Mouse (Mus musculus): ENCODE measurements at regions not wholly inside any gene's neighbourhood (a gene's known extent, or its start where the extent isn't known, plus 50 kb on each side); places are given as distances from the start of the nearest gene placed in this dataset.

DNA sequence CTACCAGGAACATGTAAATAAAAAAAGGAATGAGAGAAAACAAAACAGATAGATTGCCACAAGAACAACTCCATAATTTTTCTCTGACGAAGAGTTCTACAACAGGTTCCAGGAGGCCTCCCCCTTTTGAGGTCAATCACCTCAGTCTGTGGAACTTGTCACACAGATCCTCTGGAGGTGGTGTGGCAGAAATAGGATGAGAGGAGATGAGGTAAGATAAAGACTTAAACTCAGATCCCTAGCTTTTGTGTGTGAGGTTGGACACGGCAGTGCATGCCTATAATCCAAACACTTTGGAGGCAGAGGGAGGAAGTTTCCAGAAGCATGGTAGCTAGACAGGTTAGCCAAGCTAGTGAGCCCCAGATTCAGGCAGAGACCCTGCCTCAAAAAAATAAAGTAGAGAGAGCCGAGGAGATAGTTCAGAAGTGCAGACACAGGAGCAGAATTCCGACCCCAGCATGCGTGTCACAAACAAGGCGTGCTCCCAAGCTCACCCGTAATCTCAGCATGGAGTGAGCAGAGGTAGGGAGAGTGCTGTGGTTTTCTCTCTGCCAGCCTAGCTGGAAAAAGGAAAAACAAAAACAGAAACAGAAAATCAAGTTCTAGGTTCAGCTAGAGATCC lies 115.3 kb upstream of the Cpm start:
- H3K79me2 ChIP-seq (ENCODE audit: inconsistent target): no peaks in the 10 kb centered on the region
- H3K27ac ChIP-seq: no peak overlapping the region
- H3K36me3 ChIP-seq (ENCODE audit: inconsistent target): no peaks in the 10 kb centered on the region
- no peak overlapping the region for H3K4me3 ChIP-seq (ENCODE audit: inconsistent target)
- 98% methylated on average over 7 of the region's 7 CpGs for WGBS (ENCODE audit: missing documents)

DNA sequence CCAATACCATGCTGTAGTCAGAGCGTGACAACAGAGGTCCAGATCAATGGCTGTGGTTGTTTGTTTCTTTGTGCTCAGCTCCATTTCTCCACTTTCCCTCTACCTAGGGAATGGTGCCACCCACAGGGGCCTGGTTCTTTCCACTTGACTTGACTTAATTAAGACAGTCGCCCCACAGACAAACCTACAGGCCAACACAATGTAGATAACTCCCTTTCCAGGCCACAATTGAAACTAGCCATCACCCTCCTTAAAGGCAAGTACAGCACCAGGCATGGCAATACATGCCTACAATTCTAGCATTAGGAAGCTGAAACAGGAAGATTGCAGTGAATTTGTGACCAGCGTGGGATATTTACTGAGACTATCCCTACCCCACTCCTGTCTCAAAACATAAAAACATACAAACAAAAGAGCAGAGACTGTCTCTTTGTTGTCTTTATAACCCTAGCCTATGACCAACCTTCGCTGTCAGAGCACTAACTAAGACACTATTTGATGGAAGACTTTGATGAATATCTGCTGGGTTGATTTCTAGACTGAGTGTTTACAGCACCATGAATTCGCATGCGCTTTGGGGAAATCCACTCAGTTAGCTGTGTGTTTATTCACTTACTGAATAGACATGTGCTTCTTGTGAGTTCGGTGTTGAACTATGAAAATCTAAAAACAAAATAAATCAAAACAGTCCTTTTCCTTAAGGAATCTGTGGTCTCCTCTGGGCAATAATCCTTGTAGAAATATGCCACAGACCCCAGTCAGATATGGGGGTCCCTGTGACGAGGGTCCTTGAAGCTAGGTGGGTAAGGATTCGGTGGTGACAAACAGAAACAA lies 116.7 kb upstream of the Cpm start:
- Histone ChIP-seq H3K4me3 (ENCODE audit: inconsistent target) (no peak overlapping the region), H3K27ac (no peak overlapping the region), H3K79me2 (ENCODE audit: inconsistent target) (no peaks in the 10 kb centered on the region), H3K36me3 (ENCODE audit: inconsistent target) (no peaks in the 10 kb centered on the region)
- 92% methylated on average over 9 of the region's 9 CpGs for WGBS (ENCODE audit: missing documents)

DNA sequence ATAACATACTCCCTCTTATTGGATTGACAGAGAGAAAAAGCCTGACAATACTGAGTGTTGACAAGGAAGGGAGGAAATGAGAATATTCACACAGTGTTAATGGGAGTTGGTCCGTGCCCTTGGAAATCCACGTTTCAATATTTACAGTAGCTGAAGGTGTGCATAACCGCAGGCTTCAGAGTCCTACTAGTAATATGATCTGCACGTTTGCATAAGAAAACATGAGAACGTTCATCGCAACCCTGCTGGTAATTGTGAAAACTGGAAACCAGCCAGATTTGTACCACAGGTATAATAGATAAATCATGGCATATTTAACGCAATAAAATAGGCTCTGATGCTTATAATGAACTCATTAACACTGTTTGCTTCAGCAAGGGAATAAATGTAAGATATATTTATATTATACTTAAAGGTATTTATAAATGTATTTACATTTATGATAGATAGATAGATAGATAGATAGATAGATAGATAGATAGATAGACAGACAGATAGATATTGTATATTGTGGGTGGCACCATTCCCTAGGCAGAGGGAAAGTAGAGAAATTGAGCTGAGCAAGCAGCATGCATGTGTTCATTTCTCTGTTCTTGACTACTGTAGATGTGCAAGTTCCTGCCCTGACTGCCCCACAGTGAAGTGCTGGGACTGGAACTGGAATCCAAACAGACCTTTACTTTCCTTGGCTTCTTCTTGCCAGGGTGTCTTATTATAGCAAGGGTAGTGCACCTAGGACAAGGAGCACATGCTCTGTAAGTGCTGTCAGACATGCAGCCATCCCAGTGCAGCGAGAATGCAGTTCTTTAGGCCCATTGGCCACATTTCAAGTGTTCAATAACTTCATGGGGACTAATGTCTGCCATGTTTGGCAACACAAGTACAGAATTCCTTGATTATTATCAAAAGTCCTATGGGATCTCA lies 117.6 kb upstream of the Cpm start:
- Histone ChIP-seq H3K27ac (no peak overlapping the region), H3K4me3 (ENCODE audit: inconsistent target) (no peak overlapping the region), H3K79me2 (ENCODE audit: inconsistent target) (no peaks in the 10 kb centered on the region), H3K36me3 (ENCODE audit: inconsistent target) (no peaks in the 10 kb centered on the region)
- 94% methylated on average over 8 of the region's 8 CpGs for WGBS (ENCODE audit: missing documents)

DNA sequence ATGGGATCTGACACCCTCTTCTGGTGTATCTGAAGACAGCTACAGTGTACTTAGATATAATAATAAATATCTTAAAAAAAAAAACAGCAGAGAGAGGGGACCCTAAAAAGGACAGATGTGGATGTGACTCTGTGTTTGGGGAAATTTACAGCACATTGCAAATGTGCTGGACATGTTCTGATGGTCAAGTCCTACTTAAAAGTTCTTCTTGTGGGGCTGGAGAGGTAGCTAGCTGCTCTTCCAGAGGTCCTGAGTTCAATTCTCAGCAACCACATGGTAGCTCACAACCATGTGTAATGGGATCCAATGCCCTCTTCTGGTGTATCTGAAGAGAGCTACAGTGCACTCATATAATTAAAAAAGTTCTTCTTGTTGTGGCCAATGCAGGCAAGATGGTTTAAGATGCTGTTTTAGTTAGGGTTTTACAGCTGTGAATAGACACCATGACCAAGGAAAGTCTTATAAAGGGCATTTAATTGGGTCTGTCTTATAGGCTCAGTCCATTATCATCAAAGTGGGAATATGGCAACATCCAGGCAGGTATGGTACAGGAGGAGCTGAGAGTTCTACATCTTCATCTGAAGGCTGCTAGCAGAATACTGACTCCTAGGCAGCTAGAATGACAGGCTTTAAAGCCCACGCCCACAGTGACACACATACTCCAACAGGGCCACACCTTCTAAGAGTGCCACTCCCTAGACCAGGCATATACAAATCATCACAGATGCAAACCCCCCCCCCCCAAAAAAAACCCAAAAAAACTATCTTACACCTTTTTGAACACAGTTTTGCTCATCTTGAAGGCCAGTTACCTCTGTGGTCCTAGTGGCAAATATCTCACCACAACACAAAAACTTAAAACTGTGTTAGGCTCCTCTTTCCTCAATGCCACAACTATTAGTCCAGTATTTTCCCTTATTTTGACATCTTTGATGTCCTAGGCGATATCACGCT lies 118.5 kb upstream of the Cpm start:
- no peak overlapping the region for H3K27ac ChIP-seq
- no peak overlapping the region for H3K4me3 ChIP-seq (ENCODE audit: inconsistent target)
- H3K79me2 ChIP-seq (ENCODE audit: inconsistent target): no peaks in the 10 kb centered on the region
- no peaks in the 10 kb centered on the region for H3K36me3 ChIP-seq (ENCODE audit: inconsistent target)
- WGBS (ENCODE audit: missing documents): 95% methylated on average over 3 of the region's 3 CpGs

DNA sequence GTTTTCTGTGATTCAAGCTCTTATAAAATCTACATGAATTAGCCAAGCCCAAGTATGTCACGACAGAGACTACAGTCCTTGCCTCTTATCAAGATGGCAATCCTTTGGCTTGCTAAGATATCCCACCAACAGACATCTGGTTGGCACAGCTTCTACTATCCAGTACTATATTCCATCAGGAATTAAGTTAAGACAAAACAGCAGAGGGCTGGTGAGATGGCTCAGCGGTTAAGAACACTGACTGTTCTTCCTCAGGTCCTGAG lies 119.1 kb upstream of the Cpm start:
- H3K79me2 ChIP-seq (ENCODE audit: inconsistent target): no peaks in the 10 kb centered on the region
- no peak overlapping the region for H3K4me3 ChIP-seq (ENCODE audit: inconsistent target)
- no peak overlapping the region for H3K27ac ChIP-seq
- no peaks in the 10 kb centered on the region for H3K36me3 ChIP-seq (ENCODE audit: inconsistent target)
- WGBS (ENCODE audit: missing documents): 97% methylated on average over 2 of the region's 2 CpGs

DNA sequence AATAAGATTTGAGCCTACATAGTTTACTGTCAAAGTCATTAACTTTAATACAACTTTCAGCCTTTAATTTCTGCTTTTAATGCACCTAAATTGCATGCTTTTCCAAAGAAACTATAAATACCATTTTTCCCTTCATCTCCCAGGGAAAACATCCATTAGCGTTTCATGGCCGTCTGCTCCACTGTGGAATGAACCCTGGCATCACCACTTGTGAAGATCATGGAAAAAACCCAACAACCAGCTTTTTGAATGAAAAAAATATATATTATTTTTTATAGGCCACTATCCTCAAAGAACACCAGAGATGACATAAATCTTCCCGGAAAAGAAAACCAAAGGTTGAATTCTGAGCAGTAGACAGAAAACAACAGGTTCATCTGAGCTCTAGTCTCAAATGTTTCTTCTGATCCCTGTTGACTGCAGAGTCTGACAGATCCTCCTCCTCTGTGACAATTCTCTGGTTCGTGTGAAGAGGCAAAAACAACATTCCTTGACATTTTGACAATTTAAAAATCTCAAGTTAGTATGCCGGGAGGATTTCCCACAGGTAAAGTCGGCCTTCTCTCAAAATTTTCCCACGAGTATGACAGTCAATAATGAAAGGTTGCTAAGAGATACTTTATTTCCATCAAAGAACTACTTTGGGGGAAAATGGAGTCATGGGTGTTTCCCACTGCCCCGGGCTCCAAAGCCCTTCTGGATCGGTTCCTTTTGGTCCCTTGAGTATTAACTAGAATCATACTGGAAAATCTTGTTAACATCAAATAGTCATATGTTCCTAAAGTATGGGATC lies 119.7 kb upstream of the Cpm start:
- WGBS (ENCODE audit: missing documents): 86% methylated on average over 9 of the region's 9 CpGs

DNA sequence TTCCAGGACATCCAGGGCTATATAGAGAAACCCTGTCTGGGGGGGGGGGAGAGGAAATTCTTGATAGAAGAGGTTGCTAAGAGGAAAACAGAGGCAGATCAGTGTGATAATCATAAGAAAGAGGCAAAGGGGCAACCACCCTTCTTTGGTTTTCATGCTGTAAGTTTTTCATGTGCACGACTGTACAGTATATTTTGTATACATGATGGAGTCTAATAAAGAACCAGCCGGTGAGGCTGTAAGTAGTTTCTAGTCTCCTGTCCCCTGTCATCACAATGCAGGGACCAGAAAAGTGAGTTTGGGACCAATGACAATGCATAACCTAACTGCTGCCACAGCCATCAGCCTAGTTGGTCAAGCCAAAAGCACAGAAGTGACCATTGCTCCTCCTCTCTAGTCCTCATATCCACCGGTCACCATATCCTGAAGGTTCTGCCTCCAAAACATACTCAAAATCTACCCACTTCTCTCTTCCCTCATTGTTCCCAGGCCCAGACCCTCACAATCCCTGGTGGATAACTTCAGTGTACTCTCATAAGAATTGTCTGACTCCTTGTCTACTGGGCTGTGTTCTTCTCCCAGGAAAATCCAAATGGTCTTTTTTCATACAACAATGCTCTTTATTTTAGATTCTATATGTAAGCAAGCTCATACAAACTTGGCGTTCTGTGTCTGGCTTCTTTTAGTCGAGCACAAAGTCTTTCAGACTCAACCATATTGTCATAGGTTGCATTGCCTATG lies 122.9 kb upstream of the Cpm start:
- whole genome bisulfite sequencing (ENCODE audit: missing documents): 95% methylated on average over 5 of the region's 5 CpGs
- H3K79me2 ChIP-seq (ENCODE audit: inconsistent target): no peaks in the 10 kb centered on the region
- H3K36me3 ChIP-seq (ENCODE audit: inconsistent target): no peaks in the 10 kb centered on the region
- no peak overlapping the region for H3K4me3 ChIP-seq (ENCODE audit: inconsistent target)
- no peak overlapping the region for H3K27ac ChIP-seq

More for the DNA sequence above, 119.7 kb upstream of the Cpm start:
- Histone ChIP-seq H3K79me2 (ENCODE audit: inconsistent target) (no peaks in the 10 kb centered on the region), H3K4me3 (ENCODE audit: inconsistent target) (no peak overlapping the region), H3K36me3 (ENCODE audit: inconsistent target) (no peaks in the 10 kb centered on the region), H3K27ac (no peak overlapping the region)

DNA sequence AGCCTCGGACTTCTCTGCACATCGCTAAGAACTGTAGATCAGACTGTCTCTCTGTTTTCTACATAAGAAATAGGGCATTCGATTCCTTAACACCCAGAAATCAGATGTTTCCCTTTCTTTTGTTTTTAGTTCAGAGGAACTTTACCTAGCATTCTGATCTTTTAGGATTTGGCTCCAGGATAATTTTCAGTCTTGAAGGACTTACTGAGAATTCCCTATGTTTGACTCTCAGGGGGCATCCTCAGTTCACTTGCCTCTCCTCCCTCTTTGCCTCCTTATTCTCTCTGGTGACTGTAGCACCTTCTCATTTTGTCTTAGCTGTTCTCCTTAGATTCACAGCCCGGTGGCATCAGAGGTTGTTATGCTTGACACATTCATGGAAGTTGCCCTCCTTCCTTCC lies 123.8 kb upstream of the Cpm start:
- Histone ChIP-seq H3K27ac (no peak overlapping the region), H3K36me3 (ENCODE audit: inconsistent target) (no peaks in the 10 kb centered on the region), H3K79me2 (ENCODE audit: inconsistent target) (no peaks in the 10 kb centered on the region), H3K4me3 (ENCODE audit: inconsistent target) (no peak overlapping the region)
- 70% methylated on average over 4 of the region's 4 CpGs for WGBS (ENCODE audit: missing documents)

DNA sequence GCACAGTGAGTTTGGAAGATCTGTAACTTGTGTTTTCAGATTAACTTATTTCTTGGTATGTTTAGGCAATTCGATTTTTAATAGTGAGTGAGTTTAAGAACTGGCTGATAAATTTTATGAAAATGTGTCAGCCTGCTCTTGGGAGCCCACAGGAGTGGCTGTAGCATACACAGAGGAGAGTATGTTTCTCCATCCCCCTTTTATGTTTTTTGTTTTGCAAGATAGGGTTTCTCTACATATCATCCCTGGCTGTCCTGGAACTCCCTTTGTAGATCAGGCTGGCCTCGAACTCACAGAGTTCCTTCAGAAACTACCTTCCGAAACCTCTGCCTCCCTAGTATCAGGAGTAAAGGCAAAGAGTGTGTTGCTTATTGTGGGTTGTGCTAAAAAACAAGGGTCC lies 124.2 kb upstream of the Cpm start:
- H3K27ac ChIP-seq: no peak overlapping the region
- H3K36me3 ChIP-seq (ENCODE audit: inconsistent target): no peaks in the 10 kb centered on the region
- no peak overlapping the region for H3K4me3 ChIP-seq (ENCODE audit: inconsistent target)
- 93% methylated on average over 3 of the region's 3 CpGs for WGBS (ENCODE audit: missing documents)
- H3K79me2 ChIP-seq (ENCODE audit: inconsistent target): no peaks in the 10 kb centered on the region

DNA sequence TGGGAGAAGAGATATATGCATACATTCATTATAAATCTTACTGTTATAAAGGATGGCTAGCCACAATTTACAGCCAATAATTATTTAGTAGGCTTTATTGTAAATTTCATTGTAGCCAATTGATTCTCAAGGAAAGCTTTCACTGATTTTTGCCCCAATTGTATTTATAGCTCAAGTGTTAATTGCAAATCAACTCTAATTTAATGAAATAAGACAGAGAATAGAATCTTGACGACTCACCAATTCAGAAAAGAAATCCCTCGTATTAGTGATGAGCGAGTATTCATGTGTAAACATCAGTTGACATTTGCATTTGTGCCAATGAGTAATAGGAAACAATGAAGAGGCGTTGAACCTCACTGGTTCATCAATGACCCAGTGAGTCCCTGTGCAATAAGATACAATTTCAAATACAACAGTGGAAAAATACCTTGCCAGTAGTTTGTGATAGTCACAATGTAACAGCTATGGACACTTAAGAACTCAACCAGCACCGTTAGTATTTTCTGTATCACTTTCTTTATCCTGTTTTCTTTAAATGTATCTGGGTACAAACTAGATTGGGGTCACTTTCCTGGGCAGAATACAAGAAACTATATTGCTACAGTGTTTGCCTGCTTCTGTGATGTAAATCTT lies 124.6 kb upstream of the Cpsf6 start:
- H3K36me3 ChIP-seq (ENCODE audit: inconsistent target): no peaks in the 10 kb centered on the region
- no peak overlapping the region for H3K27ac ChIP-seq
- no peaks in the 10 kb centered on the region for H3K79me2 ChIP-seq (ENCODE audit: inconsistent target)
- H3K4me3 ChIP-seq (ENCODE audit: inconsistent target): no peak overlapping the region
- WGBS (ENCODE audit: missing documents): 89% methylated on average over 5 of the region's 5 CpGs

DNA sequence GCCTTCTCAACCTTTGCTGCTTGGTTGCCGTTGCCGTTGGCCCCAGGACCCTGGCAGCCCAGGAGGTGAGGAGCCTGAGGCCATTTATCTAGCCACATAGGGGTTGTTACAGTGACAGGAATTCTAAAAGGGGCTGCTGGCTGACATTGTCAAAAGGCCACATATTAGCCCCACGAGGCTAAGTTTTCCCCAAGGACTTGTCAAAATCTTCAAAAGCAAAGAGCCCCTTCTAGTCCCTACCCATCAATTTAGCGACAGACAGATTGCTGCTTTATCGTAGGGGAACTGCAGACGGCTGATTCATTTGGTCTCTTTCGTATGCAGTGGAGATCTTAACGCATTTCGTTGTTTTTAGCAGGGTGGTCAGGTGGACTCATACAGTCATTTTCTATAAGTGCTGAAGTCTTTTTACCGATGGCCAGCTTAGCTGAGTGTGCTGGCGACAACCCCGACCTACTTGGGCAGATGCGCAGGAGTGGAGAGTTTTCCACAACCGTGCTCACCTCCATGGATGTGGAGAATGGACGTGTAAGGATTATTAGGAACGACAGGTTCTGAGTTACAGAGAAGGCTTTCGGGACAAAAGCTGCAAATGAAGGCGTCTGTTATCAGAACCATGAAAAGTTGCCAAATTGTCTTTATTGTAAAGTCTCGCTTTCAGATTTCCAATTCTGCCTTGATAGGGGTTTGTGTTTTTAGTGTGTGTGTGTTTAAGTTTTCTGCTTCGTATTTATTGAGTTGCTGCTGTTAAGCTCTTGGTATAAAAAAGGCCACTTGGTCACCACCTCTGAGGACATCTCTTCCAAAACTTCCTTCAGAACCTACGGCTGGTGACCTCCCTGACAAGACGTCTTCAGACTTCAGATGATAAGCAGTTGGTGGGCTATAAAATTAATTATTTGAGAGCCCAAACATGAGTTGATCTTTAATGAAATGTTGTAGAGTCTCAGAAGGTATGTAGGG lies 123.7 kb upstream of the Cpsf6 start:
- H3K27ac ChIP-seq: no peak overlapping the region
- no peak overlapping the region for H3K4me3 ChIP-seq (ENCODE audit: inconsistent target)
- 88% methylated on average over 22 of the region's 22 CpGs for WGBS (ENCODE audit: missing documents)
- no peaks in the 10 kb centered on the region for H3K36me3 ChIP-seq (ENCODE audit: inconsistent target)
- H3K79me2 ChIP-seq (ENCODE audit: inconsistent target): no peaks in the 10 kb centered on the region

DNA sequence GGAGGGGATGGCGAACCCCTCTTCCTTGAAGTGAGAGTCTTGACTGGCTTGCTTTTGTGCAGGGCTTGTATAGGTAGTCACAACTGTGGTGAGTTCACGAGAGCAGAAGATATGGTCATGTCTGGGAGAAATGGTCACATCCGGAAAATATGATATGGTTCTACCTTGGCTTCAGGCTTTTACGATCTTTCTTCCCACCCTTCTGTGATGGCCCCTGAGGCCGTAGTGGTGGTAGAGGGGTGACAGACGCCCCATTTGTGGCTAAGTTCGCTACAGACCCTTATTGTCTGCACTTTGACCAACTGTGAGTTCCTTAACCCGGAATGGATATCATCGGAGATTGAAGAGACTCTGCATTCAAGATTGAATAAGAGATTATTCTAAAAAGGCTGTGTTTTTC lies 122.9 kb upstream of the Cpsf6 start:
- Histone ChIP-seq H3K27ac (no peak overlapping the region), H3K36me3 (ENCODE audit: inconsistent target) (no peaks in the 10 kb centered on the region), H3K79me2 (ENCODE audit: inconsistent target) (no peaks in the 10 kb centered on the region), H3K4me3 (ENCODE audit: inconsistent target) (no peak overlapping the region)
- WGBS (ENCODE audit: missing documents): 91% methylated on average over 9 of the region's 9 CpGs
